21 mouse cellular contexts compared by ENCODE assay signal in genomic region chr9:123957911-123958413, GRCm38 (mm10). TPM values are rescaled to one million over a fixed set of nuclear protein-coding genes. Genes with fewer than 3 reads are reported as not detected.
A peak's percentile ranks its signal among the peaks of the same experiment; 100 is the strongest.
DNase-seq lines count a peak whose midpoint lies in the region; ATAC-seq and TF ChIP-seq lines count a peak whose summit lies in the region.
"Had no signal": no experiment of that assay in that cellular context is flagged by ENCODE, and none has a peak within 500 bp of the region (broad histone marks: within the 10 kb centered on the region; RNA-seq: fewer than 3 reads in every experiment).

No protein-coding gene starts in this region.

- H3K4me2 ChIP-seq in heart, embryonic 11.5 days, result no peak overlapping the region
- H3K4me2 ChIP-seq in liver, embryonic 12.5 days, result peak overlapping the region; percentile 38
- H3K4me2 ChIP-seq: limb, embryonic 15.5 days; midbrain, embryonic 13.5 days had no signal

- no peak overlapping the region for H3K4me3 ChIP-seq in heart, embryonic 11.5 days (ENCODE audit: low read depth, low read length)
- H3K4me3 ChIP-seq in liver, embryonic 12.5 days, result no peak overlapping the region
- no peak overlapping the region for H3K4me3 ChIP-seq in gastrocnemius, adult 2 months
- H3K4me3 ChIP-seq: erythroblast, embryonic 14.5 days; hindbrain, embryonic 10.5 days; limb, embryonic 15.5 days; midbrain, embryonic 13.5 days; myocyte had no signal

- no peaks in the 10 kb centered on the region for H3K4me1 ChIP-seq in heart, embryonic 11.5 days (ENCODE audit: control insufficient read depth, insufficient read depth, low read length)
- H3K4me1 ChIP-seq in liver, embryonic 12.5 days, result peaks cover 44% of the 10 kb centered on the region
- H3K4me1 ChIP-seq: hindbrain, embryonic 10.5 days; limb, embryonic 15.5 days; midbrain, embryonic 13.5 days had no signal

- no peaks in the 10 kb centered on the region for H3K27me3 ChIP-seq in heart, embryonic 11.5 days (ENCODE audit: control insufficient read depth, insufficient read depth, low read length)
- H3K27me3 ChIP-seq in liver, embryonic 12.5 days (replicated peaks), result no peaks in the 10 kb centered on the region
- H3K27me3 ChIP-seq: limb, embryonic 15.5 days; midbrain, embryonic 13.5 days had no signal

- TF ChIP-seq CTCF in gastrocnemius, adult 2 months (IDR thresholded peaks at IDR 0.05), result no peak

- intact Hi-C loops in gastrocnemius, adult 2 months (cut with DNase I), result no loop called here

- H3K9me3 ChIP-seq in heart, embryonic 11.5 days (replicated peaks; ENCODE audit: control insufficient read depth, low read length), result no peaks in the 10 kb centered on the region
- no peaks in the 10 kb centered on the region for H3K9me3 ChIP-seq in liver, embryonic 12.5 days (replicated peaks)
- H3K9me3 ChIP-seq: hindbrain, embryonic 10.5 days; limb, embryonic 15.5 days; midbrain, embryonic 13.5 days had no signal

- ATAC-seq in heart, embryonic 11.5 days (replicated peaks; ENCODE audit: insufficient number of reproducible peaks, low FRiP score, low TSS enrichment), result peak; percentile 84
- ATAC-seq in liver, embryonic 12.5 days, result peak; percentile 97
- peak; percentile 38; the same call in 1 of the 2 replicates for ATAC-seq in neutrophil, adult 5-6 weeks (ENCODE audit: extremely low read depth, insufficient number of reproducible peaks, low FRiP score, poor library complexity, severe bottlenecking)
- ATAC-seq: forebrain, embryonic 16.5 days; inflammation-experienced regulatory T-cells, adult 6 months; midbrain, embryonic 13.5 days had no signal

- no peak overlapping the region for H3K9ac ChIP-seq in heart, embryonic 11.5 days (ENCODE audit: low read depth, low read length)
- H3K9ac ChIP-seq in liver, embryonic 12.5 days, result peak overlapping the region; percentile 14; the same call in 1 of the 2 replicates
- H3K9ac ChIP-seq: limb, embryonic 15.5 days; midbrain, embryonic 13.5 days had no signal

- DNase-seq in heart, adult 18-20 months, result no peak
- peak; percentile 58 for DNase-seq in c-Kit-negative CD71-positive TER-119-positive erythroid progenitor cells, embryonic 14.5 days (ENCODE audit: low read depth, low spot score)
- DNase-seq in lung, postnatal 4 days, result no peak
- DNase-seq in gastrocnemius, adult 2 months, result no peak
- no peak for DNase-seq in testis, postnatal 10 days (ENCODE audit: low spot score)
- DNase-seq: adrenal gland, adult 8-10 months; cerebellum, postnatal 10 days; gastrocnemius, postnatal 10 days; thymus, adult 18-20 months had no signal

- H3K36me3 ChIP-seq in heart, embryonic 11.5 days (ENCODE audit: control insufficient read depth, insufficient read depth, low read length), result no peaks in the 10 kb centered on the region
- H3K36me3 ChIP-seq in liver, embryonic 12.5 days, result no peaks in the 10 kb centered on the region
- H3K36me3 ChIP-seq: hindbrain, embryonic 10.5 days; limb, embryonic 15.5 days; midbrain, embryonic 13.5 days had no signal

- 54% methylated on average over 3 of the region's 3 CpGs for WGBS in heart, embryonic 11.5 days (ENCODE audit: insufficient replicate concordance)
- 12% methylated on average over 3 of the region's 3 CpGs for WGBS in liver, embryonic 12.5 days (ENCODE audit: insufficient replicate concordance)

- H3K27ac ChIP-seq in heart, embryonic 11.5 days (ENCODE audit: low read depth, low read length), result peak overlapping the region; percentile 57; the same call in 1 of the 2 replicates
- H3K27ac ChIP-seq in liver, embryonic 12.5 days, result peak overlapping the region; percentile 88
- no peak overlapping the region for H3K27ac ChIP-seq in gastrocnemius, adult 2 months
- H3K27ac ChIP-seq: hindbrain, embryonic 10.5 days; kidney, postnatal 0 days; limb, embryonic 15.5 days; midbrain, embryonic 13.5 days had no signal

RNA-seq across cellular contexts. Expression of gene Ccr1, which starts 10.5 kb away (rescaled TPM):
- 0.80 and 0.92 TPM in 2 replicates for polyA plus RNA-seq in heart, embryonic 11.5 days (2014; fragmentation: Nextera tagmentation; extraction: Ambion mirVana)
- total RNA-seq in heart, adult 18-20 months (2021), result under 1 TPM; 0.31 to 0.47 TPM
- 1.4 and 1.6 TPM in 2 replicates for polyA plus RNA-seq in liver, embryonic 12.5 days (2016; fragmentation: Nextera tagmentation; extraction: Ambion mirVana)
- total RNA-seq in neutrophil, adult 5-6 weeks (2017), result 360 and 362 TPM in 2 replicates
- under 1 TPM in 1 of 2 experiments, not detected in 1; 0.13 TPM for total RNA-seq in gastrocnemius, adult 2 months (2021)
- polyA plus RNA-seq: erythroblast, embryonic 14.5 days; myocyte had no signal

RNA-seq across cellular contexts. Expression of gene Ccr1l1, which starts 20.2 kb away (rescaled TPM):
- polyA plus RNA-seq in heart, embryonic 11.5 days (2014; fragmentation: Nextera tagmentation; extraction: Ambion mirVana), result not detected in 2 replicates
- total RNA-seq in heart, adult 18-20 months (2021), result not detected
- polyA plus RNA-seq in liver, embryonic 12.5 days (2016; fragmentation: Nextera tagmentation; extraction: Ambion mirVana), result not detected in 2 replicates
- 1.2 TPM in 1 of 2 replicates, not detected in the other for total RNA-seq in neutrophil, adult 5-6 weeks (2017)
- total RNA-seq in gastrocnemius, adult 2 months (2021), result not detected
- total RNA-seq: adrenal gland, adult 8-10 months; gastrocnemius, postnatal 10 days; left cerebral cortex, postnatal 10 days had no signal
- polyA plus RNA-seq: erythroblast, embryonic 14.5 days; forebrain, embryonic 16.5 days; hindbrain, embryonic 10.5 days; inflammation-experienced regulatory T-cells, adult 6 months; kidney, postnatal 0 days; limb, embryonic 15.5 days; midbrain, embryonic 13.5 days; myocyte had no signal

Comparison
In these comparisons a context has a peak if more than half of its experiments do, and no peak if none do; other contexts are left out.
1. ATAC-seq: peak in every context shown above with its lines; median percentile 97 in liver, embryonic 12.5 days; 84 in heart, embryonic 11.5 days; 38 in neutrophil, adult 5-6 weeks.
2. RNA of gene Ccr1, which starts 10.5 kb away (total RNA-seq): 360 to 362 TPM in neutrophil, adult 5-6 weeks; 0.31 to 0.47 TPM in heart, adult 18-20 months and 0.13 TPM in gastrocnemius, adult 2 months; every median in the first group is over 100 times any median in the second.